Mouse (Mus musculus) lung, postnatal 25 days (tissue): ENCODE results near the gene Adamts13.
A peak's percentile ranks its signal among the peaks of the same experiment; 100 is the strongest.

Experiments used
- DNase-seq: peaks from one replicate; pipeline ENCODE4 v3.0.0; 2022; ENCODE audit warnings: low spot score

Gene Adamts13

DNA sequence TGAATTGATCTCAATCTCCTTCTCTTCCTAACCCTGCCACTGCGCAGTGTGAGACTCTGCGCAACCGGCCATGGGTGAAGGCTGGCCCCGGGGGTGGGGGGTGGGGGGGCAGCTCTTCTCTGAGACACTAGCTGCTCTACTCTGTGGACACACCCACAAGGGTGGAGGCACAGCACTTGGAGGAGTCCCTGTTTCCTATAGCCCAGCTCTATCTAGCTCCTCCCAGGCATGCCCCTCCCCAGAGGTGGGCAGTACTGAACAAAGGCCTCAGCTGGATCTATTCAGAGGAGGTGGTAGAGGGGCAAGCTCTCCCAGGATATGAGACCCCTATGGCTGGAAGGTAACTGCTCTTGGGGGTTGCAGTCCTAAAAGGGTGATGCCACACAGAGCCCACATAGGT, 63.8 kb downstream of the Adamts13 start:
- DNase-seq = no peak

DNA sequence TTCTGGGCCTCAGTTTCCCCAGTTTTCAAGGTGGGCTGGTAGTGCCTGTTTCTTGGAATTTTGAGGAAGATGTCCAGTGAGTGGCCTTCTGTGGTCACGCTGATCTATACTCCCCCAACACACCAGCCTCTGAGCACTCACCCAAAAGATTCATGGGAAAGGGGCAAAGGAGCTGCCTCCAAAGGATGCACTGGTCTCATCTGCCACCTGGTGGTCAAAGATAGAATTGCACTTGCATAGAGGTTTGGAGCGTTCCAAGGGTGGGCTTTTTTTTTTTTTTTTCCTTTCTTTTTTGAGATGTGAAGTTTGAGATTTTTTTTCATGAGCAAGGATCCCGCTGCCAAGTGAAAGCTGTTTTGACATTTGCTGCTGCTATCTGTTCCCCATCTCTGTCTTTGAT, 65.4 kb downstream of the Adamts13 start:
- DNase-seq = peak; percentile 74

DNA sequence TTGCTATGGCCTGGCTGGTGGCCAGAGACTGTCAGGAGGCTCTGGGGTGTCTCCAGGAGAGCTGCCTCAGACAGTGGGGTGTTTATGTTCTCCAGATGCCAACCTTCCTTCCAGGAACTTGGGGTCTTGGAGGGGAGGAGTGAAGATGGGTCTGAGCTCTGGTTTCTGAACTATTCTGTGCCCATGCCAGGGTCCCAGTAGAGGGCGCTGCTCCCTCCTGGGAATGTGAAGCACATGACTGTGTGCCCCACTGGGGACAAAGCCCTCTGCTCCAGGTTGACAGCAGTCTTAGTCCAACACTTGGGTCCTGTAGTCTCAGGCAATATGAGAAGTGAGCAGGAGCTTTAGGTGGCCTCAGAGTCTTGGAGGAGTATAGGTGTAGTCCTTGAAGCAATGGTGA, 66.1 kb downstream of the Adamts13 start:
- DNase-seq = no peak

DNA sequence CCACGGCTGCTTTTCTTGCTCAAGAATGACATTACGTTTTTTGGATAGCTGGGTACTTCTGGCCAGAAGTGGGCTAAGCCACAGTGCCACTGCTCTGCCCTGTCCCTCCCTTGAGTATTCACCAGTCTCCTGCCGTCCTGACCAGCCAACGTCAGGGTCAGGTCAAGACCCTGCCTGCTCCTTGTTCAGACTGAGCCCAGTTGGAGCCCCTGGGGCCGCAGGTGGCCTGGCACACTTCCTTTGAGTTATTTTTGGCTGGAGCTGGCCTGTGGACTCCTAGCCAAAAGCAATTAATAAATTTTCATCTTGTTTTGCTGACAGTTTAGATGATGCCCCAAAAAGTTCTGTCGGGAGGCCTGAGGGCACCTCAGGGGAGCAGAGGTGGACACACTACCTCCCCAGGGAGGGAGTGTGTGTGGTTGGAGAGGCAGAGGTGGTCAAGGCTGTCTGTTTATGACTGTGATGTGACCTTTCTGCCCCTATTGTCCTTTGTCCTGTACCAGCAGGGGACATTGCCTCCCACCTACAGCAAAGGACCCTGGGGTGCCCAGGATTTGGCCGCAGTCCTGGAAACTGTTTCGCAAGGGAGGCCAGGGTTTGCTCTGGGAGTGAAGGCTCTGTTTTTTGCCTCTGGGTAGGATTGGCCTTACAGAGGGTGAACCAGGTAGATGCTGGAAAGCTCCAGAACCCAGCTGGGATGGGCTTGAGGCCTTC, 69.1 kb downstream of the Adamts13 start:
- no peak for DNase-seq

DNA sequence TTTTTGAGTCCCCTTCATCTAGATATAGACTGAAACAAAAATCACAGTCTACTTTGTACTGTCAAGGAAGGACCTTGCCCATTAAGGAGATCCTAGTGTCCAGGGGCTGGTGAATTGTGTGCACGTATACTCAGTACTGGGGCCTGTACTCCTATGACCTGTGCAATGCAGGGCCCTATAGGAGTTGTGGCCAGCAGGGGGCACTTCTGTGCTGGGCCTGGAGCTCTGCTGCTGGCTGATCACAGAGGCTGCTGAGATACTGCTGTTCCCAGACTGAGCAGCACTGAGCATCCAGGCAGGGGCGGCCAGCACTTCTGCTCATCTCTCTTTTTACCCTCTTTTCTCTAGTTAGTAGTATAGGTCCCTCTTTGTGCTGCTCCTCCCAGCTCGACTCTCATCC, 70.2 kb downstream of the Adamts13 start:
- peak; percentile 82 for DNase-seq

DNA sequence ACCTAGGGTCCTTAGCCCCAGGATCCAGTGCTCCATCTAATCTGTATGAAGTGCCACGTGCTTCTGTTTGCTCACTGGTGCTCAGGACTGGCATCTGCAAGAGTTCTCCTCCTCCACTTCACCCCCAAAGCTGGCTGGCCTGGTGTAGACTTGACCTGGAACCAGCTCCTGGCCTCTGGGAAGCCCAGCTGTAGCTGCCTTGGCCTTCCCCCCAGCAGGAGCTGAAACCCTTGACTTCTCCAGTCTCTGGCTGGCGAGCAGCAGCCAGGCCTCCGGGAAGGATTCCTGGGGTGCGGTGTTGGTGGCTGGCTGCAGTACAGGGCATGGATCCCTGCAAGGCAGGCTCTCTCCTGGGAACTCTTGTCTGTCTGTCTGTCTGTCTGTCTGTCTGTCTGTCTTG, 71.0 kb downstream of the Adamts13 start:
- no peak for DNase-seq

DNA sequence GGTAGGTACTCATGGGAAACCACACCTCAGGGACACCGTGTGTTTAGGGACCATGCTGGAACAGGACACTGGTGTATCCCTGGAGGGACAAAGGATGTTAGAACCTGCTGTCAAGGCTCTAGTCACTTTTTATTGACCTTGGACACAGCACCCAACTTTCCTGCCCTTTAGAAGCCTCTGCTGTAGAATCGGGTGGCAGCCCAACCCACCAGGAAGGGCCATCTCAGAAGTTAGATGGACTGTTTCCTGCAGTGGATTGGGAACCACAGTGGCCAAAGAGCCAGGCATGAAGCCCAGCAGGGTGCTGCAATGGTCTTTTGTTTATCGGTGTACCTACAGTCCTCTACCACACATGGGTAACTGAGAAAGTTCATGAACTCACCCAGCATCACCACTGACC, 71.4 kb downstream of the Adamts13 start:
- no peak for DNase-seq

DNA sequence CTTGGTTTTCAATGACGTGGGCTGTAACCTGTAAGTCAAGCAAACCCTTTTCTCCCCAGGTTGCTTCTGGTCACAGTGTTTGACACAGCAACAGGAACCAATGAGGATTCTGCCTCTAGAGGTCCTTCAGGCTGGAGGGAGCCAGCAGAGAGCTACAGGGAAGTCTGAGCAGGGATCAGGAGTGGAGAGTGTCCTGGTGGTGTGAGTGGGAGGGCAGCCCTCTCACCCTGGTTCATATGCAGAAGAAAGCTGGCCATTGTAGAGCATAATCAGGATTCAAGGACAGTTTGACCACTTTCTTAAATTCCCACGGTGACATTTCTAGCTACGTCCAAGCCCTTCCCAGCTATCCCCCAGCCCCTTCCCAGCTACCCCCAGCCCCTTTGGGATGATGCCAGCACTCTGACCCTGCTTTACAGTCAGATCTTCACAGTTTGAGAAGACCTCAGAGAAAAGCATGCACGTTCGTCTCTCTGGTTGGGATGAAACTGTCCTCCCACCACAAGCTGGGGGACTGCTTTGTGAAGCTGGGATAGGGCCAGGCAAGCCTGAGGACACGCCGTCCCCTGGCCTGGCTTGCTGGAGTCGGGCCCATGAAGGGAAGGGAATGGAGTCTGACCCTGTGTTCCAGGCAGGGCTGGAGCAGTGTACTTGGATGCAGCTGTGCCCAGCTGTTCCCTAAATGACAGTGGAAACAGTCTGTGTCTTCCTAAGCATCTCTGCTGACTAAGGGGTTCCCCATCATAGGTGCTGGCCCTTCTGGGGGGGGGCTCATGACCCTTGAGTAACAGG, 73.0 kb downstream of the Adamts13 start:
- peak; percentile 78 for DNase-seq

DNA sequence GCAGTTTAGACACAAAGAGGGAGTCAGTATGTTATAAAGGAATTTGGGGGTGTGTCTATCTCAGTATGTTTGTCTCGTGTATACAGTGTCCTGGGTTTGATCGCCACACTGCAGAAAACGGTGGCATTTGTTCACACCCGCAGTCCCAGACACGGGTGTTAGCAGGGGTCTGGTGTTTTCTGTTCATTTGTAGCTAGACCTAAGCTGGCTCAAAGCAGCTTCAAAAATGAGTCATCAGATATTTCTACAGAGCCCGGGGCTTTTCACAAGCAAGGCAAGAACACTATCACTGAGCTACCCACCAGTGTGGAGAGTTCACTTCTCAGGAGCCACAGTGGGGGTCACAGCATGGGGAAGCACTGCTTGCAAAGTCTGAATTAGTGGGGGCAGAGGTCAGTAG, 76.2 kb downstream of the Adamts13 start:
- no peak for DNase-seq

DNA sequence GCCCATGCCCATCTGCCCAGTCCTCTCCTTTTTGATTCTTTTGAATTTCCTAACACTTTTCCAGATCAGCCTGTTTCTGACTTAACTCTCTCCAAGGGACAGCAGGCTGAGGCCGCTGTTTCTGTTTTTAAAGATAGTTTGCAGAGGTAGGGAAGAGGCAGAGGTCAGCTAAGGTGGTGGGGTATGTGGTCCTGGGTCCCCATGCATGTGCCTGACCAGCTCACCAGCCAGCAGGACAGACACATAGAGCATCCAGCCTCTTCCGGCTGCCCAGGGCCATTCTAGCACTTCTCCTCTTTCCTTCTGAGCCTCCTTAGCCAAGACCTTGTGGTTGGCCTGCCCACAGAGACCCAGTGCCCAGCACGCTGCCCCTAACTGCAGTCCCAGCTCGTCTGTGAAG, 85.0 kb downstream of the Adamts13 start:
- DNase-seq = no peak

DNA sequence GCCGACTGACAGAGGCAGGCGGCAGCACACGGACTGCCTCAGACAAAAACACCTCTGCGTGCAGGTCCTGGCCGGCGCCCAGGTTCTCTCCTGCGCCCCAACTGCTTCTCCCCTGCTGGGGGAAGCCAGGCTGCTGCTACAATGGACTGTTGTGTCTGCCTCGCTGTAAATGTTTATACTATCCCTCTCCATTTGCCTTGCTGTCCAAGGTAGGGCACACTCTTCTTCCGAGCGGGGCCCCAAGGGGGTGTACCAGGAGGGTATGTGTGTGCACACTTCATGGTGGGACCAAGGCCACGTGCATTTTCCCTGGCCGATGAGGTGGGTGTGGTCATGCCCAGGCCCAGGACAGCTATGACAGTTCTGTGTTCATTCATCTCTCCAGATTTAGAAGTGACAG, 85.5 kb downstream of the Adamts13 start:
- no peak for DNase-seq

DNA sequence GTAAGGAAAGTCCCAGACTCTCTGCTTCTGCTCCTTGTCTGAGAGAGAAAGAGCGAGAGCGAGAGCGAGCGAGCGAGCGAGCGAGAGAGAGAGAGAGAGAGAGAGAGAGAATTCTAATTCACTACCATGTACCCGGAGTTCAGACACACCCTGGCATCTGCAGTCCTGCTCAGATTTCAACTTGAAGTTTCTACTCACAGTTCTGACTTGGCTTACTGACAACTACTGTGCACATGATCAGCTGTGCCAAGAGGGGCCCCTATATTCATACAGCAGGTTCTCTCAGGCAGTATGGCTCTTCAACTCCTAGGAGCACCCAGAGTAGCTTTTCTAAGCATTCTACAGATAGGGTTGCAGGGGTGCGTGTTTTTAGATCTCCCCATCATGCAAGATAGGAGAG, 86.0 kb downstream of the Adamts13 start:
- DNase-seq = no peak
